Mouse (Mus musculus): ENCODE measurements at regions not wholly inside any gene's neighbourhood (a gene's known extent, or its start where the extent isn't known, plus 50 kb on each side); places are given as distances from the start of the nearest gene placed in this dataset.
"Not testable (repeated sequence)": the region's sequence is repeated elsewhere in the genome, so short reads cannot be mapped to it uniquely, and the experiment has no call there.

- H3K36me3 ChIP-seq (ENCODE audit: control insufficient read depth, insufficient read depth, low read length, poor library complexity, severe bottlenecking); H3K9me3 ChIP-seq (ENCODE audit: control insufficient read depth, insufficient read depth, low read depth, low read length); H3K4me3 ChIP-seq (ENCODE audit: insufficient read depth in 1 of 2, low read depth in 1 of 2, low read length in 2 of 2, poor library complexity in 1 of 2, severe bottlenecking in 1 of 2); H3K27ac ChIP-seq (ENCODE audit: insufficient read depth, low read depth, low read length, poor library complexity, severe bottlenecking); H3K4me1 ChIP-seq (ENCODE audit: control insufficient read depth in 2 of 2, insufficient read depth in 2 of 2, low read length in 2 of 2, poor library complexity in 1 of 2); H3K9ac ChIP-seq (ENCODE audit: insufficient read depth, low read depth, low read length, poor library complexity, severe bottlenecking); DNase-seq (ENCODE audit: low read depth, low spot score): not testable (repeated sequence)
- in situ Hi-C loops (cut with MboI; ENCODE audit: low sequenced_read_pairs in 2 of 2, unreplicated experiment in 2 of 2) = loop anchor here in 1 of 2 experiments (25.0 kb wide), 1 partner anchor 226 kb away; the partner anchor contains the start of gene Lgals8
Observed at GRCm38 (mm10) chr13:12688149-12688548, 111.7 kb downstream of the Prl2c3 start.

GRCm38 (mm10) chr13:12680954-12681571 lies 115.4 kb downstream of the Ero1lb start:
- H3K36me3 ChIP-seq (ENCODE audit: control insufficient read depth, insufficient read depth, low read length, poor library complexity, severe bottlenecking); H3K9me3 ChIP-seq (ENCODE audit: control insufficient read depth, insufficient read depth, low read depth, low read length); H3K27ac ChIP-seq (ENCODE audit: insufficient read depth, low read depth, low read length, poor library complexity, severe bottlenecking); H3K4me1 ChIP-seq (ENCODE audit: control insufficient read depth in 2 of 2, insufficient read depth in 2 of 2, low read length in 2 of 2, poor library complexity in 1 of 2); DNase-seq (ENCODE audit: low read depth, low spot score); H3K9ac ChIP-seq (ENCODE audit: insufficient read depth, low read depth, low read length, poor library complexity, severe bottlenecking); H3K4me3 ChIP-seq (ENCODE audit: insufficient read depth in 1 of 2, low read depth in 1 of 2, low read length in 2 of 2, poor library complexity in 1 of 2, severe bottlenecking in 1 of 2): not testable (repeated sequence)
- in situ Hi-C loops (cut with MboI; ENCODE audit: low sequenced_read_pairs in 2 of 2, unreplicated experiment in 2 of 2) = loop anchor here in 1 of 2 experiments (25.0 kb wide), 1 partner anchor 219 kb away; the partner anchor contains the start of gene Lgals8

- not testable (repeated sequence) for H3K36me3 ChIP-seq (ENCODE audit: control insufficient read depth, insufficient read depth, low read length, poor library complexity, severe bottlenecking)
Observed at GRCm38 (mm10) chr13:12680283-12680953, 114.7 kb downstream of the Ero1lb start.

DNA sequence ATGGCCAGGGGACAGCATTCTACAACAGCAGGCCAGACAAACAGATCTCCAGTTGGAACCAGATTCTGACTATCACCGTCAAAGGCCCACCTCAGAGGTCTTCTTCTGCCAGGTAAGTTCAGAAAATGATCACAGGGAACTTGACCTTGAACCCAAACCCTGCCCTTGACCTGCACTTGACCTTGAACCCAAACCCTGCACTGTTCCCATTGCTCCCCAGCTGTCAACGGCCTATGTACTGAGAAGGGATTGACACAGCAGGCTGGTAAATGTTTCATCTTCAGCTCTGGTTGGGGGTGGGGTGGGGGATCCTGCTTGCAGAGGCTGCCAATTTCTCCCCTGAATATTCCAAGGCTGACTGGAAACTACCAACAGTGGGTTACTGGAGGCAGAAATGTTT lies 111.7 kb downstream of the Ero1lb start:
- Histone ChIP-seq H3K27ac (ENCODE audit: insufficient read depth, low read depth, low read length, poor library complexity, severe bottlenecking) (no peak overlapping the region), H3K4me3 (ENCODE audit: insufficient read depth in 1 of 2, low read depth in 1 of 2, low read length in 2 of 2, poor library complexity in 1 of 2, severe bottlenecking in 1 of 2) (no peak overlapping the region), H3K4me1 (ENCODE audit: control insufficient read depth in 2 of 2, insufficient read depth in 2 of 2, low read length in 2 of 2, poor library complexity in 1 of 2) (0 out of 4 replicates have a peak, but pooled peaks cover 0 to 3% of the 10 kb centered on the region in 2 experiments), H3K36me3 (ENCODE audit: control insufficient read depth, insufficient read depth, low read length, poor library complexity, severe bottlenecking) (no peaks in the 10 kb centered on the region), H3K9ac (ENCODE audit: insufficient read depth, low read depth, low read length, poor library complexity, severe bottlenecking) (no peak overlapping the region), H3K9me3 (ENCODE audit: control insufficient read depth, insufficient read depth, low read depth, low read length) (no peaks in the 10 kb centered on the region)
- in situ Hi-C loops (cut with MboI; ENCODE audit: low sequenced_read_pairs in 2 of 2, unreplicated experiment in 2 of 2) = loop anchor here in 1 of 2 experiments (25.0 kb wide), 1 partner anchor 215 kb away; the partner anchor contains the start of gene Lgals8
- TF ChIP-seq HCFC1 (IDR thresholded peaks at IDR 0.05; ENCODE audit: borderline replicate concordance, insufficient read depth, low read length) = no peak
- DNase-seq (ENCODE audit: low read depth, low spot score) = no peak

More at GRCm38 (mm10) chr13:12680283-12680953, 114.7 kb downstream of the Ero1lb start:
- H3K4me1 ChIP-seq (ENCODE audit: control insufficient read depth in 2 of 2, insufficient read depth in 2 of 2, low read length in 2 of 2, poor library complexity in 1 of 2); DNase-seq (ENCODE audit: low read depth, low spot score); H3K27ac ChIP-seq (ENCODE audit: insufficient read depth, low read depth, low read length, poor library complexity, severe bottlenecking); H3K9me3 ChIP-seq (ENCODE audit: control insufficient read depth, insufficient read depth, low read depth, low read length): not testable (repeated sequence)
- H3K9ac ChIP-seq (ENCODE audit: insufficient read depth, low read depth, low read length, poor library complexity, severe bottlenecking) = peak overlapping the region; percentile 56; the same call in 1 of the 2 replicates
- peak overlapping the region; percentile 40 to 43; a peak in 3 of 4 replicates for H3K4me3 ChIP-seq (ENCODE audit: insufficient read depth in 1 of 2, low read depth in 1 of 2, low read length in 2 of 2, poor library complexity in 1 of 2, severe bottlenecking in 1 of 2)
- in situ Hi-C loops (cut with MboI; ENCODE audit: low sequenced_read_pairs in 2 of 2, unreplicated experiment in 2 of 2) = loop anchor here in 1 of 2 experiments (25.0 kb wide), 1 partner anchor 218 kb away; the partner anchor contains the start of gene Lgals8

- H3K4me1 ChIP-seq (ENCODE audit: control insufficient read depth in 2 of 2, insufficient read depth in 2 of 2, low read length in 2 of 2, poor library complexity in 1 of 2); H3K27ac ChIP-seq (ENCODE audit: insufficient read depth, low read depth, low read length, poor library complexity, severe bottlenecking); DNase-seq (ENCODE audit: low read depth, low spot score); H3K36me3 ChIP-seq (ENCODE audit: control insufficient read depth, insufficient read depth, low read length, poor library complexity, severe bottlenecking); H3K9me3 ChIP-seq (ENCODE audit: control insufficient read depth, insufficient read depth, low read depth, low read length); H3K4me3 ChIP-seq (ENCODE audit: insufficient read depth in 1 of 2, low read depth in 1 of 2, low read length in 2 of 2, poor library complexity in 1 of 2, severe bottlenecking in 1 of 2); in situ Hi-C loops (cut with MboI; ENCODE audit: low sequenced_read_pairs in 2 of 2, unreplicated experiment in 2 of 2); H3K9ac ChIP-seq (ENCODE audit: insufficient read depth, low read depth, low read length, poor library complexity, severe bottlenecking): not testable (repeated sequence)
Observed at GRCm38 (mm10) chr13:12671011-12671410, 105.3 kb downstream of the Ero1lb start.

- H3K4me1 ChIP-seq (ENCODE audit: control insufficient read depth in 2 of 2, insufficient read depth in 2 of 2, low read length in 2 of 2, poor library complexity in 1 of 2); H3K27ac ChIP-seq (ENCODE audit: insufficient read depth, low read depth, low read length, poor library complexity, severe bottlenecking); H3K9me3 ChIP-seq (ENCODE audit: control insufficient read depth, insufficient read depth, low read depth, low read length); H3K9ac ChIP-seq (ENCODE audit: insufficient read depth, low read depth, low read length, poor library complexity, severe bottlenecking); in situ Hi-C loops (cut with MboI; ENCODE audit: low sequenced_read_pairs in 2 of 2, unreplicated experiment in 2 of 2); H3K4me3 ChIP-seq (ENCODE audit: insufficient read depth in 1 of 2, low read depth in 1 of 2, low read length in 2 of 2, poor library complexity in 1 of 2, severe bottlenecking in 1 of 2); H3K36me3 ChIP-seq (ENCODE audit: control insufficient read depth, insufficient read depth, low read length, poor library complexity, severe bottlenecking); DNase-seq (ENCODE audit: low read depth, low spot score): not testable (repeated sequence)
Observed at GRCm38 (mm10) chr13:12668742-12669141, 103.1 kb downstream of the Ero1lb start.

DNA sequence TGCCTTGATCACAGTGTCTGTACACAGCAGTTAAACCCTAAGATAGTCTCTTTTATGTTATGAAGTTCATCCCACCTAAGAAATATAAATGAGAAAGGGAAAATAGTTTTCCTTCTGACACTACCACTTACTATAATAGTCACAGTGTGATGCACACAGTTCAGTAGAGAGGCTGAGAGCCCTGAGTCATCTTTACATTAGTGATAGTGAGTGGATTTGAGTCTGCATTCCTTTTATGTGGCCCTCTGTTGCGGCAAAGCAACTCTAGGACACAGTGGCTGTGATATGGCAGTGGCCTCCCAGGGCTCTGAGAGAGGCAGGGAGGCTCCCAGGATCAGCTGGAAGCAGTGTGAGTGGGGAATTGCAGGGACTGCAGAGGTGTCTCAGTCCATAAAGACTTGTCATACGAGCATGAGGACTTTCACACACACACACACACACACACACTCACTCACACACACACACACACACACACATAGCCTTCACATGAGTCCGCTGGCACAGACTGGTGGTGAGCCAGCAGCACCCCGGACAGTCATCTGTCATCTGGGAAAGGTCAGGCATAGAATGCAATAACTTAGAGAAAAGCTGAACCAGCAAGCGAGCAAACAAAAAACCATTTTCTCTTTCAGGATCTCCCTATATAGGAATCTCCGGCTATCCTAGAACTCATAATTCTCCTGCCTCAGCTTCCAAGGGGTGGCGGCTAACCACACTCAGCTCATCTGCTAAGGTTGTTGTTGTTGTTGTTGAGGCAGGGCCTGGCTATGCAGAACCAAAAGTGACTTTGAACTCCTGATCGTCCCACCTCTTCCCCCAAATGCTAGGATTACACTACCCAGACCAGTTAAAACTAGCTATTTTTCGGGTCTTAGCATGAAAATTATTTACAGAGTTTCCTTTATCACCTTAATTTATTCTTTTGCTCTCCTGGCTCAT lies 102.3 kb downstream of the Ero1lb start:
- DNase-seq (ENCODE audit: low read depth, low spot score); H3K27ac ChIP-seq (ENCODE audit: insufficient read depth, low read depth, low read length, poor library complexity, severe bottlenecking); H3K36me3 ChIP-seq (ENCODE audit: control insufficient read depth, insufficient read depth, low read length, poor library complexity, severe bottlenecking); H3K4me1 ChIP-seq (ENCODE audit: control insufficient read depth in 2 of 2, insufficient read depth in 2 of 2, low read length in 2 of 2, poor library complexity in 1 of 2); H3K4me3 ChIP-seq (ENCODE audit: insufficient read depth in 1 of 2, low read depth in 1 of 2, low read length in 2 of 2, poor library complexity in 1 of 2, severe bottlenecking in 1 of 2); H3K9me3 ChIP-seq (ENCODE audit: control insufficient read depth, insufficient read depth, low read depth, low read length); in situ Hi-C loops (cut with MboI; ENCODE audit: low sequenced_read_pairs in 2 of 2, unreplicated experiment in 2 of 2); H3K9ac ChIP-seq (ENCODE audit: insufficient read depth, low read depth, low read length, poor library complexity, severe bottlenecking): not testable (repeated sequence)
